Mouse (Mus musculus) neural tube, embryonic 15.5 days (tissue): Measurements from ENCODE around the gene Ehbp1. TPM values are rescaled to one million over a fixed set of nuclear protein-coding genes. Genes with fewer than 3 reads are reported as not detected.

Experiments used
- ATAC-seq: fragments of 200-750 bp; cut with Nextera tagmentation; 2 replicates; pipeline ENCODE4 v1.8.0; 2017; ENCODE audit warnings: mild to moderate bottlenecking, moderate TSS enrichment, moderate library complexity; ENCODE audit not compliant: low FRiP score
- H3K27ac ChIP-seq: fragments of 300-500 bp; sonication (generic); replicated peaks from 2 replicates; pipeline ENCODE4 v1.5.1; 2015; ENCODE audit warnings: mild to moderate bottlenecking, inconsistent platforms
- H3K27me3 ChIP-seq: fragments of 300-500 bp; sonication (generic); replicated peaks from 2 replicates; pipeline ENCODE4 v1.6.1; 2015; ENCODE audit warnings: inconsistent platforms
- H3K36me3 ChIP-seq: fragments of 300-500 bp; sonication (generic); 2 replicates; pipeline ENCODE4 v1.6.1; 2015; ENCODE audit warnings: inconsistent platforms
- H3K4me1 ChIP-seq: fragments of 300-500 bp; sonication (generic); 2 replicates; pipeline ENCODE4 v1.6.1; 2015; ENCODE audit warnings: inconsistent platforms
- H3K4me2 ChIP-seq: fragments of 300-500 bp; sonication (generic); 2 replicates; pipeline ENCODE4 v1.6.1; 2015; ENCODE audit warnings: inconsistent platforms, mild to moderate bottlenecking, moderate library complexity
- H3K4me3 ChIP-seq: fragments of 300-500 bp; sonication (generic); replicated peaks from 2 replicates; pipeline ENCODE4 v1.5.1; 2015; ENCODE audit warnings: mild to moderate bottlenecking, inconsistent platforms
- H3K9ac ChIP-seq: fragments of 300-500 bp; sonication (generic); replicated peaks from 2 replicates; pipeline ENCODE4 v1.6.1; 2015; ENCODE audit warnings: mild to moderate bottlenecking, inconsistent platforms
- H3K9me3 ChIP-seq: fragments of 300-500 bp; sonication (generic); replicated peaks from 2 replicates; pipeline ENCODE4 v1.6.1; 2016; ENCODE audit warnings: inconsistent platforms
- WGBS: fragments of 180-500 bp; shearing (Covaris S2); methylation state at CpG from one replicate; pipeline ENCODE4 v1.1.7; 2015; ENCODE audit warnings: mixed read lengths; 5-methylcytosine and 5-hydroxymethylcytosine counted together
- polyA plus RNA-seq: library from polyadenylated mRNA; unstranded; fragments of >200 nt; fragmentation: Nextera tagmentation; extraction: Ambion mirVana; gene quantifications from 2 replicates; pipeline ENCODE4 v1.2.1, GENCODE M21; 2015

Ehbp1 gene
- polyA plus RNA-seq, 1 experiment from 2014 or later, result 21.2 TPM

DNA sequence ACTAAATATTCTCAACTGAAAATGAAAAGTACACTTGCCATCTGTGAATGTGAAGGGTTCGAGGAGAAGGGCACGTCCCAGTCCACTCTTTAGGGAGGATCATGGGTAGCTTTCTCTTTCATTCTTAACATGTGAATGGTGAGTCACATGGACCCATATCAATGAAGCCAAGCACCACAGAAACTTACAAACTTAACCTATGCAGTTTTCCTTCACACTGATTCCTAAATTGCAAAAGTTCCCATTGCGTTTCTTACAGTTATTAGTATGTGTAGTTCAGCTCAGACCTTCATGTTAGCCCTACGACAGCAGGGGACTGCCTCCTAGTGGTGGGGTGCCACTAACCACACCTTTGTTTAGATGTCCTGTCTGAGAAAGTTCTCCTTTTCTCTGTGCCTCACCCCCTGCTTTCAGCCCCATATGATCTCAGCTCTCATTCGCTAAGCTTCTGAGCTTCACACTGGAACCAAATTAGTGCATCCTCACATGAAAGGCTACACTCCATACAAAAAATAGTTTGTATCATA is 368.0 kb downstream of the Ehbp1 start:
- Histone ChIP-seq H3K9me3 (no peaks in the 10 kb centered on the region), H3K4me3 (no peak overlapping the region), H3K36me3 (no peaks in the 10 kb centered on the region), H3K9ac (no peak overlapping the region), H3K4me1 (no peaks in the 10 kb centered on the region), H3K27ac (no peak overlapping the region), H3K27me3 (no peaks in the 10 kb centered on the region), H3K4me2 (no peak overlapping the region)
- WGBS, result 84% methylated on average over 5 of the region's 5 CpGs
- ATAC-seq, result no peak

DNA sequence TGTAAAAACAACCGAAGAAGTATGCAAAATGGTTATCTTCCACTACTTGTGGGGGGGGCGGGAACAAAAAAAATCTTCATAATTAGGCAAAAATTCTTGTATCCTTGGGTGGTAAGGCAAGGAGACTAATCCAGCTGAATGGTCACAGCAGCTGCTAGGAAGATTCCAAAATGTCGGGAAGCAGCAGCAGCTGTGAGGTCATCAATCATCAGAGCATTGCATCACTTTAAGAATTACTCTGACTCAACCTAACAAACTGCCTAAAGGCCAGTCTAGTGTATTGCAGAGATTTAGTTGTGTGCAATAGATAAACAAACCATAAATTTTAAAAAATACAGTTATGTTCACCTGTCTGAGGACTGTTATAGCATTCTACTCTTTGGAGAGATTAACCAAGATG is 368.5 kb downstream of the Ehbp1 start:
- 75% methylated on average over 3 of the region's 3 CpGs for WGBS
- Histone ChIP-seq H3K27ac (no peak overlapping the region), H3K4me3 (no peak overlapping the region), H3K4me2 (no peak overlapping the region), H3K9me3 (no peaks in the 10 kb centered on the region), H3K4me1 (no peaks in the 10 kb centered on the region), H3K27me3 (no peaks in the 10 kb centered on the region), H3K9ac (no peak overlapping the region), H3K36me3 (no peaks in the 10 kb centered on the region)
- no peak for ATAC-seq

DNA sequence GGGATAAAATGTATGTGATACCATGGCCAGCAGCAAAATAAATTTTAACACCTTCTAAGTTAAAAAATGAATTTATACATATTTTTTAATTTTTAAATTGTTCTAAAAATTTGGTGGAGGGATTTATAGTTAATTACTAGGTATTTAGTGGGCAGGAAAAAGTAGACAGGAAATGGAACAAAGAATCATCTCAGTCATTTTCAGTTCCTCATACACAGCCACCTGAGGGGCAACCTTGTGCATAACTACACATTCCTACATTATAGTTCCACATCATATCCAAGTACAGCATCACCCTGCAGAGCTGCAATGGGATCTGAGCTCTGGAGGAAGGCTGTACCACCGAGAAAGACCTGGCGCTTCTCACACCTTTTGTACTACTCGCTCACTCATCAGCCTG is 373.2 kb downstream of the Ehbp1 start:
- Histone ChIP-seq H3K4me1 (no peaks in the 10 kb centered on the region), H3K36me3 (no peaks in the 10 kb centered on the region), H3K27me3 (no peaks in the 10 kb centered on the region), H3K9me3 (no peaks in the 10 kb centered on the region), H3K4me3 (no peak overlapping the region), H3K4me2 (no peak overlapping the region), H3K9ac (no peak overlapping the region), H3K27ac (no peak overlapping the region)
- no peak for ATAC-seq
- WGBS, result 96% methylated on average over 3 of the region's 3 CpGs

Other genes with a start within 250 kb of the Ehbp1 start
- 21.9 and 23.3 TPM in 2 replicates for gene Tmem17, start 169.8 kb upstream of the Ehbp1 start, polyA plus RNA-seq